Mouse (Mus musculus): ENCODE measurements around the gene Wdr4.
"Not testable (repeated sequence)": the region's sequence is repeated elsewhere in the genome, so short reads cannot be mapped to it uniquely, and the experiment has no call there.

The Wdr4 gene

DNA sequence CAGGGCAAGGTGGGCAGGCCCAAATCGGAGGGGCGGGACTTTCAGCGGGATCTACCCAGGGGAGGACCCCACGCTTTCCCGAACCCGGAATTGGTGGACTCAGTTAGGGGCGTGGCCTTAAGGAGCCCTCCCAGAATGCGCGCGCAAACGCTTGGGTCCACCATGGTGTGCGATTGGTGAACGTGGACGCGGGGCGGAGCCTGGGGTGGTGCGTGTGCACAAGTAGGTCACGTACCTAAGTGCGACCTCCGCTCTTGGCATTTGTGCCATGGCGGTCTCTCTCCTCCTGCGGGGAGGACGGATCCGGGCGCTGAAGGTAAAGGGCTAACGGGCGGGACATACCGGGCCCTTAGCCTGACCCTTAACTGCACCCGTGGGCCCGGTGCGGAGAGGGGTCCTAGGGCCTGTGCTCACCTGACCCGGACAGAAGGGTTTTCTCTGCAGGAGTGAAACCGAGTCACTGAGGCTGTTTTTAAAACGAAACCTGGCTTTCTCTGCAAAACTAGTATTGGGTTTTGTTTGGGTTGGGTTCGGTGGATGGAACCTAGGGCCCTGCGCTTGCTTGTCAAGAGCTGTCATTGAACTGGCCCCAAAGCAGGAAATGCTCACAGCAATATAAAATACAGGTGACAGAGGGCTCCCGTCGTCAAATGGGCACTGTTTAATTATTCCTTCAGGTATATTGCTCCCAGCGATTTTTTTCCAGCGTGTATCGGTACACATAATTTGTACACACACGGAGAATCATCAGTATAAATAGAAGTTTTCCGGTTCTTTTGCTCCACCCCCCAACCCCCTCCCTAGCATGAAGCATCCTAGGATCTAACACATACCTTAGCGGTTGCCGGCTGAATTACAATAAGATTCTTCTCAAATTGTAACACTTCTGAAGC lies at the start of gene Wdr4, which contains the start of gene Ndufv3:
TSS of gene Wdr4 (minus strand) at position 35 of the 893 bp plus-strand sequence.
TSS of gene Ndufv3 (plus strand) at position 170 of the 893 bp plus-strand sequence.
- peak; percentile 98 for DNase-seq (ENCODE audit: low spot score in 2 of 2)

DNA sequence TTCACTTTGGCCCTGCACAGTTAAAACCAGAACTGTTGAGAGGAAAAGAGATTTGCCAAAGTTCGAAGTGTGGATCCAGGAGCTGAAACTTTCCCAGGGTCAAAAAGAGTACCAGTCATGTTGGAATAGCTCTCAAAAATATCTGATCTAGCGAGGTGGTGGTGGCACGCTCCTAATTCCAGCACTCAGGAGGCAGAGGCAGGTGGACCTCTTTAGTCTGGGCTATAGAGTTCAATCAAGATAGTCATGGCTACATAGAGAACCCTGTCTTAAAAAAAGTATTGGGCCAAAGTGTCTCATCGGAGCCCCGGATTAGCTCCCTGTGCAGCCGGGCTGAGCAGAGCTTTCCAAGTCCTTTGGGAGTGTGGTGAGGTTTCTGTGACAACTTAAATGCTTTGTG lies 46.5 kb upstream of the Wdr4 start:
- DNase-seq (ENCODE audit: low spot score in 2 of 2) = no peak

DNA sequence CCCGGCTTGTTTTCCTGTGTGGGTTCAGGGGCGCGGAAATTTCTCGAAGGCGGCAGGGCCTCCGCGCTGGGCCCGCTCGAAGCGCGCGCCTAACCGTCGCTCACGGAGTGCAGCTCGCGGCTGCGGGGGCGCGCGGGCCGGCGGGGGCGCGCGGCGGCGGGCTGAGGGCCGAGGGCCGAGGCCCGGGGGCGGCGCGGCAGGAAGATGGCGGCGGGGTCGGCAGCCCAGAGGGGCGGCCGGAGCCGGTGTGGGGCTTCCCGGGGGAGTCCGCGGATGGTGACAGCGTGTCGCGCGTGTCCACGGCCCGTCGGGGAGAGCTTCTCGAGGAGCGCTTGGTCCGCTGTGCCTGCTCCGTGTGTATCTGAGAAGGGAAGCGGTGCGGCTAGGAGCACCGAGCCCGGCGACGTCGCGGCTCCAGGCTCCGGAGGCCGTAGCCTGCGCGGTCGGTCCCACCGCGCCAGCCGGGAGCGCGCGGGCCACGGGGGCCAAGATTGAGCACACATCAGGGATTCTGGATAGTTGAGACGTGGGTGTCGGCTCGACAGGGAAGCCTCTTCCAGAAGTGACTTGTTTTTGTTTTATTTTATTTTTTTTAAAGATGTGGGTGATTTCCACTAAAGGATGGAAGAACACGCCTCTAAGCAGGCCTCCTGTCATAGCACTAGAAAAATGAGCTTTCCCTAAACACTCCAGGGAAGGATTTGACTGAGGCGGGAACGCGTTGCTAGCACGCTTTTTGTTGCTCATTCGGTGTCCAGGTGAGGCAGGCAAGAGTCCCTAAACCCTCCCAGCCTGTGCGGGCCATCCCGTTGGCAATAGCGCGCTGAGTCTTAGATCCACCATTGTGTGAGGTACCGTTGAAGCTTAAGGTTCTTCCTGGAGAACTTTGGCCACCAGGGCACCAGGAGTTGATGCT lies 45.6 kb upstream of the Wdr4 start:
- DNase-seq (ENCODE audit: low spot score in 2 of 2) = peak; percentile 57 to 77

DNA sequence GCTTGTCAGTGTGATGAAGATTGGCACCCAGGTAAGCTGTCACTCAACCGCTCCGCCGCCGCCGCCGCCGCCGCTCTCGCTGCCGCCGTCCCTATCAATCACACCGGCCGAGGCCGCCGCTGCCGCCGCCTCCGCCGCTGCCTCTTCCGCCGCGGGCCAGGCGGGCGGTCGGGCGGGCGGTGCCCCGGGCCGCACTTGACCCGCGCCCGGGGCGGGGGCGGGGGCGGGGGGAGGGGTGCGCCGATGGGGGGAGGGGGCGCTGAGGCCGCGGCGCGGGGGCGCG lies 45.0 kb upstream of the Wdr4 start:
- no peak for DNase-seq (ENCODE audit: low spot score in 2 of 2)

DNA sequence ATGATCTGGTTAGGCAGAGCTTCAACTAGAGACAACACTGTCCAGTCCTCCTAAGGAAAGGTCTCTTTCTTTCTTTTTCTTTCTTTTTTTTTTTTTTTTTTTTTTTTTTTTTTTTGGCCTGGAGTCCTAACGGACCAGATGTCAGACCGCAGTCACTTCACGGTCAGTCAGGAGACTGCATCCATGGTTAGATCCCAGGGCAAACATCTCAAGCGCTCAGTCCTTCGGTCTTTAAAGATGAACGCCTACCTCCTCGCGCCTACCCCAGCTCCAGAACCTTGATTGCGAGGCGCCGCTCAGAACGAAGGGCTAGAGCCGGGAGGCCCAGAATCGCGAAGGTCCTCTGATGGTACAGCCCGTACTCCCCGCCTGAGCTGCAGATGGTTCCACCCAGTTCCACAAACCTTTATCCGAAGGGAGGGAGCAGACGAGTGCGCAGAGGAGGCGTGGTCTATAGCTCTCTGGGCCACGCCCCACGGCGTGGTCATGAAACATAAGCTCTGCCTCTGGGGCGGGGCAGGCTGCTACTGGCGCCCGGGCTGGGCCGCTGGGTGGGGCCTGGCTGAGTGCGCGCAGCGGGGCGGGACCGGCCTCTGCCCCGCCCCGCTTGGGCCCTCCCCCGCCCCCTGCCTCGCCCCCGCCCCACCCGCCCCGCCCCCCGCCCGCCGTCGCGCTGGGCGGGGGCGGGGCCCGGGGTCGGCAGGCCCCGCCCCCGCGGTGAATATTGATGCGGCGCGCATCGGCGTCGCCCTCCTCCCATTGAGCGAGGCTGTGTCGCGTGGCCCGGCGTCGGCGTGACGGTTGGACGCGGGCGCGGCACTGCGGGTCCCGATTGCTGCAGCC lies 44.5 kb upstream of the Wdr4 start, which contains the start of gene Pknox1:
TSS of gene Pknox1 (plus strand) at position 720 of the 843 bp plus-strand sequence.
- DNase-seq (ENCODE audit: low spot score in 2 of 2) = peak; percentile 99

DNA sequence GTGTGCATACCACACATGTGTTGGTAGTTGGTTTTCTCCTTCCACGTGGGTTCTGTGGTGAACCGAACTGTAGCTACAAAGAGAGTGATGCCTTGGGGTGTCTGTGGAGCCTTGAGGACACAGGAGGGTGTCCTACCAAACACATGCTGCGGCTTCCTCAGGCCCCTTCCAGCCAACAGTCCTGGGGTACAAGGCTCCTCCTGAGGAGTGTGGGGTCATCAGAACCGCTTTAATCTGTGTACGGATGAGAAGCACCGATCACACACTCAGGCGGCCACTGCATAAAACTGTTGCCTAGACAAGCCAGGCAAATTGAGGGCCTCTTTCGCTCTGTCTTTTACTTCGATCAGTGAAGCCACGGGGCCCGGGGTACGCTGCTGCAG lies 43.8 kb upstream of the Wdr4 start:
- DNase-seq (ENCODE audit: low spot score in 2 of 2) = peak; percentile 35 to 37

DNA sequence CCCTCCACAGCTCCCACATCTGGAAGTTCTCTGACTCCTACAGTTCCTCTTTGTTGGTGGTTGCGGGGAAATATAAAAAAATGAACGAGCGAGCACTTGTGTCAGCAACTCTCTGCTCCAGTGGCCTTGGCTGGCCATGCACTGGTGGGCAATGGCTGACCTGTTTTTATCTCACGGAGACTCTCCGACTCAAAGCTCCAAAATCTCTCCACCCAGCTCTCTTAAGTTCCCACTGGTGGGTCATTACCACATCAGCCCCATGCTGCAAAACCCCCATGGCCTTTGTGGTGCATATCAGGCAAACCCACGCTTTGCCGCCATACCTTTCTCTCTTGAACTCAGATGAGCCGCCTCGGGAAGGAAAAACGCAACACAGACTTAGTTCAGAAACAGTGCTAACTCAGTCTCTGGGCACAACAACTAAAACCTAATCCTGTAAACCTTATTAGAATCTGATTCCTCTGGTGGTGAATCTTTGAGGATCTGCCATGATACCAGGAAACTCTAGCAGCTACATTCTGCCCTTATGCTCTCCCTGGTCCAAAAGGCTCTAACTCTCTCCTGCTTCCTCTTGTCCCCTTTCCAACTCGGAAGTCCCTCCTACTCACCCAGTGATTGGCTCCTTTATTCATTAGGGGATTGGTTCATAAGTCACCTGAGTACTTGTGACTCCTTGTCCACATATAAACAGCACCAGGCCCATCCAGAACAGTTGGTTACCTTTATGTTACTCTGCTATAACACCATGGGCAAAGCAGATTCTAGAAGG lies 39.4 kb upstream of the Wdr4 start:
- DNase-seq (ENCODE audit: low spot score in 2 of 2) = no peak

DNA sequence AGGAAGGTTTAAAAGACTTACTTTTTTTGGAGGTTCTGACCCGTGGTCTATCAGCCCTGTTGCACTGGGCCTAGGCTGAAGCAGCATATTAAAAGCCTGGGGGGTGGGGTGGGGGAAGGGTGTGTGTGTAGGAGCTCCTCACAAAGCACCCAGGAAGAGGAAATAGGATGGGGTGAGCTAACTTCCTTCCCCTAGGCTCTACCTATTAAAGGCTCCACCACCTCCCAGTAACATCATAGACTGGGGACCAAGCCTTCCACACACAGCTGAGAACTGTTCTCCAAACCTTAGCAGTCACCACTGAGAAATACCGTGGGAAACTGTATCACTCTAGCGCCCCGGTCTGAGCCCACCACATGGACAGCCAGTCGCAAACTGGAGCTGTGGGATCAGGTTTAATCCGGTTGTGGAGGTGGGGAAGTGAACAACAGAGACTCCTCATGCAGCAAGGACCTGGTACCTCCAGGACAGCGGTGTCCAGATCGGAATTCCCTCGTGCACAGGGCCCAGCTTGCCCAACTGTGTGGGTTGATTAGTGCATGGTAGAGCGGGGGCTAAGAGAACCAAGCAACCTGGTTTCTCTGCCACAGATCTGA lies 38.3 kb upstream of the Wdr4 start:
- no peak for DNase-seq (ENCODE audit: low spot score in 2 of 2)

DNA sequence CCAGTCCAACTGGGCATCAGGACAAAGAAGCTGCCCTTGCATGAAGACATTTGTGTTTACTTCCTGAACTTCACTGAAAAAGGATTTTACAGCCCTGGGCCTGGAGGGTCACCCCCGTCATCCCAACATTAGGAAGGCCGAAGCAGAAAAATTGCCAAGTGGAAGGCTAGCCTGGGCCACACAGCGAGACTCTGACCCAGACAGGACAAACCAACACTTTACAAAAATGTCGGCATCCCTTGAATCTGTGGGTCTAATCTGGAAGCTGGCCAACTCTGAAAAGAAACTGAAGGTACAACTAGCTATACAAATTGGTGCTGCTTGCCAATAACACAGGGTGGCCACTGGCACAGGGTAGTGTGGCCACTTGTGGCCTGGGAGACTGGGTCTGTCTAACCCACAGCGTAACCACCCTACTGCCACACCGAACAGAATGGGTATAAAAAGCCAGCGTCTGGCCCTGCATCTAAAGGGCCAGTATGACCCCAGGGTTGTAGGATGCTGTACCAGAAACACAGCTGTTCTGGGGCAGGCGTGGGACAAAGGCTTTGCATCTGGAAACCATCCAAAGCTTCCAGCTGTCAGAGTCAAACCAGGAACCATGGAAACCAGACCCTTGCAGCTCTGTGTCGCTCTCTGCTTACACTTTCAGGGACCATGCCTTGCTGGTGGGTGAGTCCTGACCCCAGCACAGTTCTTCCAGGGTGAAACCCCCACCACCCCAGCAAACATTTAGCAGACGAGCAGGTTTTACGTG lies 37.5 kb upstream of the Wdr4 start:
- no peak for DNase-seq (ENCODE audit: low spot score in 2 of 2)

DNA sequence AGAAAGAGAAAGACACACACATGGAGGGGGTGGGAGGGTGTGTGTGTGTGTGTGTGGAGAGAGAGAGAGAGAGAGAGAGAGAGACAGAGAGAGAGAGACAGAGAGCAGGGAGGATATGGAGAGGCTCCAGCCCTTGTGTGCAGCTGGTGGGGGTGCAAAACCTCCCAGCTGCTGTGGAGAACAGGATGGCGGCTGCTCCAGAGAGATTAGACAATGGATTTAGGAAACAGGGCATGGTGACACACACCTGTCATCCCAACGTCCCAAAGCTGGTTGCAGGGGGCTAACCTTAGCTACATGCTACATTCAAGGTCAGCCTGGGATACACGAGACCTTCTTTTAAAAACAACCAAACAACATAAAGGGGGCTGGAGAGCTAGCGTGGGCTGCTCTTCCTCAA lies 36.5 kb upstream of the Wdr4 start:
- DNase-seq (ENCODE audit: low spot score in 2 of 2) = no peak

DNA sequence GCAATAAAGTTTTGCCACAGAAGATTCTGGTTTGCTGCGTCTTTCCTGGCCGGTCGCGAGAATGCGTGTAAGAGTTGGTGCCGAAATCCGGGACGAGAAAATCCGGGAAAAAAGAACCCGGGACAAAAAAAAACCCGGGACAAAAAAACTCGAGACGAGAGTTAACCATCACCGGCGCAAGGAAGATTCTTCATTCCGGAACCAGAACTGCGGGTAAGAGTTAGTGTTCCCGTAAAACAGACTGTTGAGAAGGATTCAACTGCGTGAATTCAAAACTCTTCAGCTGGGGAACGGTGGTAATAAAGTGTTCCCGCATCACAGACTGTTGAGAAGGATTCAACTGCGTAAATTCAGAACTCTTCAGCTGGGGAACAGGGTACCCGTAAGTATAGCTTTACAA lies 32.8 kb upstream of the Wdr4 start:
- not testable (repeated sequence) for DNase-seq (ENCODE audit: low spot score in 2 of 2)

DNA sequence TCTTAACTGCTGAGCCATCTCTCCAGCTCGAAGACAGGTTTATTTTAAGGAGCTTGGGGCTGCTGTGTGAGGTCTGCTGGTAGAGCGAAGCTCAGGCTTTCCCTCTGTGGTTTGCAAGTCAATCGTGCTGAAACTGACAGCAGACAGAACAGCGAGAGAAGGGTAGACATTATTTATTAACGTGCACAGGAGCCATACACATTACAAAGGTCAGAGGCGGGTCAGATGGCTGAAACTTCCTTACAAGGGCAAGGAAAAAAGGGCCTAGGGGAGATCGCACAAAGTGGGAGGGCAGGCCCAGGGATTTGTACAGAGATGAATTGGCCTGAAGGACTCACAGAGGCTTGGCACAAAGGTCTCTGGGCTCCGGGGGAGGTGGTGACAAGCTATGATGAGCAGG lies 29.6 kb upstream of the Wdr4 start:
- DNase-seq (ENCODE audit: low spot score in 2 of 2) = no peak

DNA sequence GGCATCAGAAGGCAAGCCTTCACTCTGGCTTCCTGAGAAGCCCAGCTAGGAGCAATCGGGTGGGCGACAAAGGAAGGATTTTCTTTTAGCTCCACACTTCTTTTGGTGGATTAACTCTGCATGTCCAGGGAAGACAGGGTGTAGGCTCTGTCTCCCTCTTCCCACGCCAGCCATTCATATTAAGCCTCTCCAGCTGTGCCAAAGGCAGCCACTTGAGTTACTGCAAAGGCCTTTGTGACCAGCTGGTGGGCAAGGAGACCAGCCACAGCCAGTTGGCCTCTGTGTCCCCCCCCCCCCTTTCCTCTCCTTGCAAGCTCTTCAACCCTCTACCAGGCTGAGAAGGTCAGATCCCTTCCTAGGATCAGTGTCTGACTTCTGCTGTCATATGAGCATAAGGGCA lies 28.2 kb upstream of the Wdr4 start:
- no peak for DNase-seq (ENCODE audit: low spot score in 2 of 2)

DNA sequence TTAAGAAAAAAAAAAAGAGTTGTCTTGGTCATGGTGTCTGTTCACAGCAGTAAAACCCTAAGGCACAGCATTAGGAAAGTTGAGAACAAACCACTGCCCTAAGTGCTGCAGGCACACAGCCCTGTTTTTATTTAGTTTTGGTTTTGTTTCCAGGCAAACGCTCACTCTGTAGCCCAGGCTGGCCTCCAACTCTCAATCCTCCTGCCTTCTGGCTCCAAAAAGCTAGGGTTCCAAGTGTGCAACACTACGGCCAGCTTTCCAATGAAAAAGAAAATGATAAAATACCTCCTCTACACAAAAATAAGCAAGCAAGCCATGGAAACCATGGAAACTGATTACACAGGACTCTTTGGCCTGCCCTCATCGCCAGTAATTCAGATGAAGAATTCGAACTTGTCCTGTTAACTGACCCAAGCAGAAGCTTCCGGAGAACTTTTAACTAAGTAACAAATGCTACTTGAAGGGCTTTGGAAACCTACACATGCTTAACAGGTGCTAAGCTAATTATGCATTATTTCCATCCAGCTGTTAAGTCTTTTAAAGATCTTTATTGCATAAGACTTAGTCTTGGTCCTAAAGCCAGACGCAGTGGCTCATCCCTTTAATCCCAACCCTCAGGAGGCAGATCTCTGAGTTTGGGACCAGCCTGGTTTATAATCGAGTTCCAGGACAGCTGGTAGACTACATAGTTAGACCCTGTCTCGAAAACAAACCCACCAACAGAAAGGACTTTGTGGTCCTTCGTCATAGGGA lies 26.8 kb upstream of the Wdr4 start:
- no peak for DNase-seq (ENCODE audit: low spot score in 2 of 2)

DNA sequence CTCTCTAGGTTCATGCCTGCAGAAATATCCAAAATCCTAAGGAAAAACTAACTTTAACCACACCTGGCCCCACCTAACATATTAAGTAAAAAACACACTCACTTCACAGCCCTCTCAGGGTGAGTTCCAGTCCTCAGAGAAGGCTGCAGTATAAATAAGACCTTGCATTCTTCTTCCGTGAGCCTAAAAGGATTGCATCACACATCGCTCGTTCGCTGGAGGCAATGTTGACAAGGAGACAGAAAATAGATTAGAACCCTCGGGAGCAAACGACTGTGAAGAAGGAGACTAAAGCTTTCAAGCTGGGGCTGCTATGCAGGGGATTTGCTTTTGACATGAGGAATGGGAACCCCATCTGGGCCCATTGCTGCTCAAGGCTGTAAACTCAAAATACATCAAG lies 23.8 kb upstream of the Wdr4 start:
- no peak for DNase-seq (ENCODE audit: low spot score in 2 of 2)

DNA sequence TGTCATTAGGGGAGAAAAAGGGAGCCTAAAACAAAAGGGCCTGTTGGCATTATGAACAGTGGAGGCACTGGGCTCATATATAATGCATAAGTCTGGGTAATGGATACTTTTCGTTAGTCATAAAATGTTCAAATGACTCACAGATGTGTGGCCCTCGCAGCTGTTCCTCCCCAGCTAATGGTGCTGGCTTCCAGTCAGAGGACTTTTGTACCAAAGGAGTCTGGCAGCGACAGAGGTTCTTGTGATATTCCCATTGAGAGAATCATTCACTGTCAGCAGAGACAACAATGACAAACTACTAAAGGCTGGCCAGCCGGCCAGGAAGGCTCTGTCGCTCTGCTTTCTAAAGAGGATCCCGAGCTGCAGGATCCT lies 21.7 kb upstream of the Wdr4 start:
- DNase-seq (ENCODE audit: low spot score in 2 of 2) = no peak

DNA sequence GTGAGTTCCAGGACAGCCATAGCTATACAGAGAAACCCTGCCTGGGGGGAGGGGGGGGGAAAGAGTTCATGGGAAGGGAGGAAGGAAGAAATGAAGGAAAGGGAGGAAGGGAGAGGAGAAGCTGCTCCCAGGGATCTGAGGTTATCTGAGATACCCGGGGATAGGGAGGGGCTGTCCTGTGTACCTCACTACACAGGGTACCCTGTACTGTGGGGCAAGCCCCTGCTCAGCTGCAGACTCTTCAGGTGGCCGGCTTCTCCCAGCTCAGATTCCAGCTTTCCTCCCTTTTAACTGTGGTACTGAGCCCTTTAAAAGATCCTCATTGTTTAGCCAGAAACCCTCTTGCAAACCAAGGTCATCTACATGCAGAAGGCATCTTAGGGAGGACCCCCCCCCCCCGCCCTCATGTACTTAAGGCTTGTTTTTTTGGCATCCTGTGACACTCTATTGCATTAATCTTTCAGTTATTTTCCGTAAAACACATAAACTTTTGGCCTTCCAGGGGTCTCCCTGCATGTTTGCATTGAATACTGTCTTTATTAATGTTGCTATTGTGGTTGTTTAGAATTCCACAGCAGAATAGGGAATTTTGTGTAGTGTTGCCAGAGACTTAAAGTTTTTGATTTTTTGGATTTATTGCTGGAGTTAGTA lies 21.2 kb upstream of the Wdr4 start:
- no peak for DNase-seq (ENCODE audit: low spot score in 2 of 2)

DNA sequence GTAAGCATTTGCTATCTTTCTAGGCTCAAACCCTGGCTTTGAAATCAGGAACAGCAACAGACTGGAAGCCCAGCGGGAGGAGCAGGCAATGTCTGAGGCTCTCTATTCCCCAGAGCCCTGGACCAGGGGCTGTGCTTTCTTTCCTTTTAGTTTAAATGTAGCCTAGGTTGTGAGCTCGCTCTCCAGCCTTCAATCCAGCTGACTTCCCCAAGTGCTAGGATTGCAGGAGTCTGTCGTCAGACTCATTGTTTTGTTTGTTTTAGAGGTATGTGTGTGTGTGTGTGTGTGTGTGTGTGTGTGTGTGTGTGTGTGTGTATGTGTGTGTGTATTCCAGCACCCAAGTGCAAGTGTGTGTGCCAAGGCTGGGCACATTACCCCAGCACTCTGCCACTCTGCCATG lies 20.3 kb upstream of the Wdr4 start:
- no peak for DNase-seq (ENCODE audit: low spot score in 2 of 2)

Data from frontal cortex, postnatal 10 days (tissue).